In the genomic region with DNA sequence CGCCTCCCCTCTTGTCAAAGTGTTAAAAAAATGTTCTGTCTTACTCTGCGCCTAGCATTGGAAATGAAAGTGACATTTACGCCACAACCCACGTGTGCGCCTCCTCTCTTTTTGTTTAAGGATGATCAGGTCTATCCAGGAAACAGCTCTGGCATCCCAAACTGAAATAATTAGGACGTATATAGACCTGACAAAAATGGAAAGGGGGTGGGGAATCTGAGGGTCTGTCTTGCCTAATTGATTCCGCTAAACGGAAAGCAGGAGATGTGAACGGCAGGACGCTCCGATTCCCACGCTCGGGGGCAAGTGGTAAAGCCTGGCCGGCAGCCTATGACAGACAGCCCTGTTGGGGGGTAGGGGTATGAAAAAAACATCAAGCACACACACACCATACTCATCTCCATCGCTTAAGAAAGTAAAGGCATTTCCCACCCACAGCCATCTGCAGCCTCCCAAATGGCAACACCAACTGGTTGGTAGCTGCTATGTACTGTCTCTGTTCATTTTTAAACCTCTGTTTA, we compare ENCODE assay signal across 8 mouse cellular contexts.
DNase-seq lines count a peak whose midpoint lies in the region; ATAC-seq lines count a peak whose summit lies in the region.

No protein-coding gene starts in this region.

- 0 out of 2 replicates have a peak overlapping the region, but pooled peaks have one; percentile 2 for H3K4me3 ChIP-seq in lung, embryonic 16.5 days (ENCODE audit: low read length)
- peak overlapping the region; percentile 54 for H3K4me3 ChIP-seq in forebrain, embryonic 11.5 days (ENCODE audit: low read depth, low read length)
- H3K4me3 ChIP-seq in midbrain, embryonic 15.5 days, result peak overlapping the region; percentile 47

- H3K27me3 ChIP-seq in lung, embryonic 16.5 days (ENCODE audit: control insufficient read depth, insufficient read depth, low read depth, low read length), result peaks cover 57% of the 10 kb centered on the region
- H3K27me3 ChIP-seq in forebrain, embryonic 11.5 days (ENCODE audit: control insufficient read depth, insufficient read depth, low read length), result no peaks in the 10 kb centered on the region
- H3K27me3 ChIP-seq in midbrain, embryonic 15.5 days (replicated peaks), result no peaks in the 10 kb centered on the region

- WGBS in lung, embryonic 16.5 days, result 3% methylated on average over 15 of the region's 15 CpGs
- under 1% methylated on average over 15 of the region's 15 CpGs for WGBS in forebrain, embryonic 11.5 days
- WGBS in midbrain, embryonic 15.5 days, result under 1% methylated on average over 15 of the region's 15 CpGs

- no peak for DNase-seq in lung, postnatal 10 days
- DNase-seq in forebrain, embryonic 11.5 days (ENCODE audit: low spot score), result peak; percentile 90
- peak; percentile 90 to 97 for DNase-seq in layer of hippocampus, adult 18-20 months (ENCODE audit: low spot score in 2 of 2)
- no peak for DNase-seq in T-cell, adult 2 months (ENCODE audit: low spot score)
- no peak for DNase-seq in adipocyte (ENCODE audit: low spot score)
- DNase-seq in B cell, adult 2 months, result no peak

- no peaks in the 10 kb centered on the region for H3K9me3 ChIP-seq in lung, embryonic 16.5 days (ENCODE audit: control insufficient read depth, low read length)
- no peaks in the 10 kb centered on the region for H3K9me3 ChIP-seq in forebrain, embryonic 11.5 days (ENCODE audit: control insufficient read depth, low read length)
- no peaks in the 10 kb centered on the region for H3K9me3 ChIP-seq in midbrain, embryonic 15.5 days

- H3K4me1 ChIP-seq in lung, embryonic 16.5 days (replicated peaks; ENCODE audit: control insufficient read depth, insufficient read depth, low read length), result no peaks in the 10 kb centered on the region
- peaks cover 3% of the 10 kb centered on the region; the same call in 1 of the 2 replicates for H3K4me1 ChIP-seq in forebrain, embryonic 11.5 days (replicated peaks; ENCODE audit: control insufficient read depth, insufficient read depth, low read length)
- peaks cover 11% of the 10 kb centered on the region for H3K4me1 ChIP-seq in midbrain, embryonic 15.5 days

- H3K9ac ChIP-seq in lung, embryonic 16.5 days (ENCODE audit: low read length), result no peak overlapping the region
- H3K9ac ChIP-seq in forebrain, embryonic 11.5 days (ENCODE audit: low read length), result peak overlapping the region; percentile 87
- H3K9ac ChIP-seq in midbrain, embryonic 15.5 days, result peak overlapping the region; percentile 65

- no peaks in the 10 kb centered on the region for H3K36me3 ChIP-seq in lung, embryonic 16.5 days (ENCODE audit: control insufficient read depth, insufficient read depth, low read length)
- peaks cover 6% of the 10 kb centered on the region; the same call in 1 of the 2 replicates for H3K36me3 ChIP-seq in forebrain, embryonic 11.5 days (ENCODE audit: control insufficient read depth, insufficient read depth, low read length)
- H3K36me3 ChIP-seq in midbrain, embryonic 15.5 days (replicated peaks), result no peaks in the 10 kb centered on the region

- H3K4me2 ChIP-seq in lung, embryonic 16.5 days (ENCODE audit: low read depth, low read length), result peak overlapping the region; percentile 4; the same call in 1 of the 2 replicates
- H3K4me2 ChIP-seq in forebrain, embryonic 11.5 days (ENCODE audit: low read depth, low read length, severe bottlenecking), result peak overlapping the region; percentile 77
- H3K4me2 ChIP-seq in midbrain, embryonic 15.5 days, result peak overlapping the region; percentile 64

- no peak overlapping the region for H3K27ac ChIP-seq in lung, embryonic 16.5 days (ENCODE audit: low read length)
- peak overlapping the region; percentile 99 for H3K27ac ChIP-seq in forebrain, embryonic 11.5 days (ENCODE audit: low read depth, low read length)
- H3K27ac ChIP-seq in midbrain, embryonic 15.5 days, result peak overlapping the region; percentile 89

- ATAC-seq in lung, embryonic 16.5 days (ENCODE audit: low read depth), result no peak
- peak; percentile 78 for ATAC-seq in forebrain, embryonic 11.5 days (replicated peaks; ENCODE audit: low FRiP score)
- peak; percentile 62 for ATAC-seq in midbrain, embryonic 15.5 days (replicated peaks)

Comparison
In these comparisons a context has a peak if more than half of its experiments do, and no peak if none do; other contexts are left out.
1. H3K4me2 ChIP-seq: peak in every context shown above with its lines; median percentile 77 in forebrain, embryonic 11.5 days; 64 in midbrain, embryonic 15.5 days; 4 in lung, embryonic 16.5 days.
2. H3K4me3 ChIP-seq: peak in every context shown above with its lines; median percentile 54 in forebrain, embryonic 11.5 days; 47 in midbrain, embryonic 15.5 days; 2 in lung, embryonic 16.5 days.
3. DNase-seq: peak in forebrain, embryonic 11.5 days (single experiment) and layer of hippocampus, adult 18-20 months (2 of 2); none in lung, postnatal 10 days (single experiment), T-cell, adult 2 months (single experiment), adipocyte (single experiment) and B cell, adult 2 months (0 of 2).